Mouse (Mus musculus): ENCODE data around the gene Ceacam10. TPM values are rescaled to one million over a fixed set of nuclear protein-coding genes. Genes with fewer than 3 reads are reported as not detected.

Gene Ceacam10
- 3.0 and 4.2 TPM in 2 replicates for polyA plus RNA-seq (2012; rRNA removed; ENCODE audit: low replicate concordance)

GRCm38 (mm10) chr7:24776918-24777317 is at the start of gene Ceacam10:
Gene Ceacam10 (plus strand): TSS chr7:24777206.

DNA sequence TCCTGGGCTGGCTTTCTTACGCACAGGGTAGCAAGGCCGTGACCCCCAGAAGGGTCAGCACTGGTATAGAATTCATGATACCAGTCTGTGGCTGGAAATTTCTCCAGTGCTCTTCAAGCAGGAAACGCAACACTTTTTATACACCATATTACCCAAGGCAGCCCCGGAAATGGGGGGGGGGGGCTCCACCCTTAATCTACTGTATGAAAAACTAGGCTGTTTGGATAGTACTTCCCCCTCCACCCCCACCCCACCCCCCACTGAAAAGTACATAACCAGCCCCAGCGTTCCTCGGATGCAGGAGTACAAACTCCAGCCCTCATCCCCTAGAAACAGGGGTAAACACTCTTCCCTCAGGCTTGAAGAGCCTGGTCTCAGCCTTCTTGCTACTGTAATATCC is 16.8 kb upstream of the Ceacam10 start, which contains the start of gene Cd177:
Cd177 (minus strand) TSS at position 101 of the 400 bp plus-strand sequence.

Other genes with a start within 250 kb of the Ceacam10 start
- 7.7 and 8.1 TPM in 2 replicates for gene Irgq, start 246.5 kb upstream of the Ceacam10 start, polyA plus RNA-seq (2012; rRNA removed; ENCODE audit: low replicate concordance)
- not detected in 2 replicates for gene Pinlyp, start 231.1 kb upstream of the Ceacam10 start, polyA plus RNA-seq (2012; rRNA removed; ENCODE audit: low replicate concordance)
- 20.9 and 29.8 TPM in 2 replicates for gene Xrcc1, start 230.9 kb upstream of the Ceacam10 start, polyA plus RNA-seq (2012; rRNA removed; ENCODE audit: low replicate concordance)
- gene Ethe1, start 189.7 kb upstream of the Ceacam10 start, polyA plus RNA-seq (2012; rRNA removed; ENCODE audit: low replicate concordance): 54.1 and 78.1 TPM in 2 replicates
- gene Zfp575, start 189.6 kb upstream of the Ceacam10 start, polyA plus RNA-seq (2012; rRNA removed; ENCODE audit: low replicate concordance): 0.92 and 0.98 TPM in 2 replicates
- gene Phldb3, start 166.4 kb upstream of the Ceacam10 start, polyA plus RNA-seq (2012; rRNA removed; ENCODE audit: low replicate concordance): 6.1 and 9.5 TPM in 2 replicates
- gene Lypd3, start 140.7 kb upstream of the Ceacam10 start, polyA plus RNA-seq (2012; rRNA removed; ENCODE audit: low replicate concordance): 0.14 and 0.26 TPM in 2 replicates
- not detected in 2 replicates for gene Tex101, start 100.5 kb upstream of the Ceacam10 start, polyA plus RNA-seq (2012; rRNA removed; ENCODE audit: low replicate concordance)
- not detected in 2 replicates for gene BC049730, start 68.0 kb upstream of the Ceacam10 start, polyA plus RNA-seq (2012; rRNA removed; ENCODE audit: low replicate concordance)
- not detected in 2 replicates for gene Gm4763, start 50.3 kb upstream of the Ceacam10 start, polyA plus RNA-seq (2012; rRNA removed; ENCODE audit: low replicate concordance)
- 2.4 and 6.6 TPM in 2 replicates for gene Cd177, start 16.9 kb upstream of the Ceacam10 start, polyA plus RNA-seq (2012; rRNA removed; ENCODE audit: low replicate concordance)
- gene Gm9844, start 85.0 kb downstream of the Ceacam10 start, polyA plus RNA-seq (2012; rRNA removed; ENCODE audit: low replicate concordance): 0.31 TPM in 1 of 2 replicates, not detected in the other
- not detected in 2 replicates for gene Lypd4, start 92.7 kb downstream of the Ceacam10 start, polyA plus RNA-seq (2012; rRNA removed; ENCODE audit: low replicate concordance)
- not detected in 2 replicates for gene Dmrtc2, start 92.9 kb downstream of the Ceacam10 start, polyA plus RNA-seq (2012; rRNA removed; ENCODE audit: low replicate concordance)
- gene Rps19, start 107.2 kb downstream of the Ceacam10 start, polyA plus RNA-seq (2012; rRNA removed; ENCODE audit: low replicate concordance): 315 and 337 TPM in 2 replicates
- 31.8 and 52.6 TPM in 2 replicates for gene Cd79a, start 120.2 kb downstream of the Ceacam10 start, polyA plus RNA-seq (2012; rRNA removed; ENCODE audit: low replicate concordance)
- 128 and 140 TPM in 2 replicates for gene Arhgef1, start 125.7 kb downstream of the Ceacam10 start, polyA plus RNA-seq (2012; rRNA removed; ENCODE audit: low replicate concordance)
- gene Gm4881, start 167.3 kb downstream of the Ceacam10 start, polyA plus RNA-seq (2012; rRNA removed; ENCODE audit: low replicate concordance): not detected in 2 replicates
- gene Rabac1, start 195.5 kb downstream of the Ceacam10 start, polyA plus RNA-seq (2012; rRNA removed; ENCODE audit: low replicate concordance): 244 and 287 TPM in 2 replicates
- gene Atp1a3, start 228.8 kb downstream of the Ceacam10 start, polyA plus RNA-seq (2012; rRNA removed; ENCODE audit: low replicate concordance): 1.6 and 4.1 TPM in 2 replicates